Mouse (Mus musculus): ENCODE results near the gene Zbtb17.

The Zbtb17 gene

GRCm38 (mm10) chr4:141458236-141458635 is 13.8 kb downstream of the Zbtb17 start:
- no peak for DNase-seq (ENCODE audit: low spot score in 2 of 2)

GRCm38 (mm10) chr4:141458888-141459287 is 14.4 kb downstream of the Zbtb17 start:
- DNase-seq (ENCODE audit: low spot score in 2 of 2), result no peak

- DNase-seq (ENCODE audit: low spot score in 2 of 2), result no peak
These were observed 15.3 kb downstream of the Zbtb17 start for GRCm38 (mm10) chr4:141459766-141460165.

- no peak for DNase-seq (ENCODE audit: low spot score in 2 of 2)
These were observed 16.0 kb downstream of the Zbtb17 start for GRCm38 (mm10) chr4:141460481-141460880.

- no peak for DNase-seq (ENCODE audit: low spot score in 2 of 2)
These were observed 16.6 kb downstream of the Zbtb17 start for GRCm38 (mm10) chr4:141461088-141461487.

- no peak for DNase-seq (ENCODE audit: low spot score in 2 of 2)
These were observed 17.1 kb downstream of the Zbtb17 start for GRCm38 (mm10) chr4:141461576-141461975.

- DNase-seq (ENCODE audit: low spot score in 2 of 2), result no peak
These were observed 19.0 kb downstream of the Zbtb17 start for GRCm38 (mm10) chr4:141463472-141463871.

- DNase-seq (ENCODE audit: low spot score in 2 of 2), result no peak
These were observed 20.3 kb downstream of the Zbtb17 start for GRCm38 (mm10) chr4:141464722-141465121.

GRCm38 (mm10) chr4:141465512-141466288 is 21.2 kb downstream of the Zbtb17 start:
- DNase-seq (ENCODE audit: low spot score in 2 of 2), result no peak

GRCm38 (mm10) chr4:141466289-141466795 is 21.9 kb downstream of the Zbtb17 start:
- no peak for DNase-seq (ENCODE audit: low spot score in 2 of 2)

- DNase-seq (ENCODE audit: low spot score in 2 of 2), result no peak
These were observed 22.6 kb downstream of the Zbtb17 start for GRCm38 (mm10) chr4:141466844-141467580.

GRCm38 (mm10) chr4:141467581-141467927 is 23.1 kb downstream of the Zbtb17 start:
- no peak for DNase-seq (ENCODE audit: low spot score in 2 of 2)

- no peak for DNase-seq (ENCODE audit: low spot score in 2 of 2)
These were observed 24.1 kb downstream of the Zbtb17 start for GRCm38 (mm10) chr4:141468576-141468975.

- no peak for DNase-seq (ENCODE audit: low spot score in 2 of 2)
These were observed 24.9 kb downstream of the Zbtb17 start for GRCm38 (mm10) chr4:141469343-141469742.

GRCm38 (mm10) chr4:141471491-141471890 is 27.0 kb downstream of the Zbtb17 start:
- no peak for DNase-seq (ENCODE audit: low spot score in 2 of 2)

GRCm38 (mm10) chr4:141472641-141473321 is 28.3 kb downstream of the Zbtb17 start:
- no peak for DNase-seq (ENCODE audit: low spot score in 2 of 2)

GRCm38 (mm10) chr4:141474431-141474830 is 30.0 kb downstream of the Zbtb17 start:
- DNase-seq (ENCODE audit: low spot score in 2 of 2), result no peak

GRCm38 (mm10) chr4:141477681-141478102 is 33.2 kb downstream of the Zbtb17 start:
- peak; percentile 49 to 67 for DNase-seq (ENCODE audit: low spot score in 2 of 2)

- no peak for DNase-seq (ENCODE audit: low spot score in 2 of 2)
These were observed 33.8 kb downstream of the Zbtb17 start for GRCm38 (mm10) chr4:141478225-141478624.

GRCm38 (mm10) chr4:141478794-141479193 is 34.3 kb downstream of the Zbtb17 start:
- no peak for DNase-seq (ENCODE audit: low spot score in 2 of 2)

GRCm38 (mm10) chr4:141479411-141479810 is 35.0 kb downstream of the Zbtb17 start:
- DNase-seq (ENCODE audit: low spot score in 2 of 2), result no peak

GRCm38 (mm10) chr4:141484071-141484470 is 39.6 kb downstream of the Zbtb17 start:
- DNase-seq (ENCODE audit: low spot score in 2 of 2), result no peak
